In the genomic region with DNA sequence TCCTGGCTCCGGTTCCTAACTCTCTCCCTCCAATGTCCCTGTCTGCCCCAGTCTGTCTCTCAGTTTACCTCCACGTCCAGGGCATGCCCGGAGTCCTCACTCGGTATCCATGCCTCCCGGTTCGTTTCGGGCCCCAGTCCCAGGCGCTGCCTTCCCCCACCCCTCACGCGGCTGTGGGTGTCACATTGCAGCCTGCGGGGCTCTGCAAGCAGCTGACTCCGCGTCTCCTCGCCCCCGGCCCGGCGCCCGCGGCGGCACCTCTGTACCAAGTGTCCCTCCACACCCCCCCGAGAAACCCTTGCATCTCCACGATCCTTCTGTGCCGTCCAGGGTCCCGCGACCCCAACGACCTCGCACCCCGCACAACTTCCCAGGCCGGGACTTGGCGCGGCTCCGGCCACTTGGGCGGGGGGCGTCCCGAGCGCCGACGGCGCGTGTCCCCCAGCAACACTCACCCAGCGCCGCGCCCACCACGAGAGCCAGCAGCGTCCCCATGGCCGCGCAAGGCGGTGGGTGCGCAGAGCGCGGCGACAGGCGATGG, we compare ENCODE assay signal across 9 mouse cellular contexts. TPM values are rescaled to one million over a fixed set of nuclear protein-coding genes. Genes with fewer than 3 reads are reported as not detected.
DNase-seq lines count a peak whose midpoint lies in the region; ATAC-seq and TF ChIP-seq lines count a peak whose summit lies in the region.
"Had no signal": no experiment of that assay in that cellular context is flagged by ENCODE, and none has a peak within 500 bp of the region (broad histone marks: within the 10 kb centered on the region; RNA-seq: fewer than 3 reads in every experiment).

No protein-coding gene starts in this region.

- DNase-seq in heart, postnatal 25 days (ENCODE audit: low spot score) = no peak
- no peak for DNase-seq in ES-E14 (ENCODE audit: low read depth, low spot score)
- DNase-seq in embryonic facial prominence, embryonic 14.5 days (ENCODE audit: low spot score) = no peak
- DNase-seq in thymus, postnatal 4 days = no peak
- DNase-seq in thymus, postnatal 14 days = no peak

- in situ Hi-C loops in ES-E14 (cut with MboI; ENCODE audit: low sequenced_read_pairs in 2 of 2, unreplicated experiment in 2 of 2) = no loop called here

- no peaks in the 10 kb centered on the region for H3K79me2 ChIP-seq in myocyte (ENCODE audit: control insufficient read depth, insufficient read depth)

- peak overlapping the region; percentile 100 for H3K4me2 ChIP-seq in heart, embryonic 11.5 days
- H3K4me2 ChIP-seq in embryonic facial prominence, embryonic 14.5 days (ENCODE audit: low read depth, low read length) = peak overlapping the region; percentile 99
- peak overlapping the region; percentile 95 for H3K4me2 ChIP-seq in hindbrain, embryonic 16.5 days (ENCODE audit: low read length)
- peak overlapping the region; percentile 64 for H3K4me2 ChIP-seq in myocyte (ENCODE audit: low read depth)

- H3ac ChIP-seq in myocyte (ENCODE audit: control insufficient read depth, insufficient read length) = peak overlapping the region; percentile 20

- intact Hi-C loops in heart, postnatal 25 days (cut with DNase I) = no loop called here

- under 1% methylated on average over 52 of the region's 53 CpGs for WGBS in heart, embryonic 11.5 days (ENCODE audit: insufficient replicate concordance)
- under 1% methylated on average over 14 of the region's 53 CpGs for WGBS in embryonic facial prominence, embryonic 14.5 days
- 2% methylated on average over 37 of the region's 53 CpGs for WGBS in hindbrain, embryonic 16.5 days

- peaks cover 20% of the 10 kb centered on the region for H3K27me3 ChIP-seq in heart, embryonic 11.5 days (ENCODE audit: control insufficient read depth, insufficient read depth, low read length)
- no peaks in the 10 kb centered on the region for H3K27me3 ChIP-seq in embryonic facial prominence, embryonic 14.5 days (replicated peaks; ENCODE audit: control insufficient read depth, insufficient read depth, low read length)
- peaks cover 8% of the 10 kb centered on the region; the same call in 1 of the 2 replicates for H3K27me3 ChIP-seq in hindbrain, embryonic 16.5 days (replicated peaks; ENCODE audit: control insufficient read depth, insufficient read depth, low read length)
- H3K27me3 ChIP-seq in myocyte (ENCODE audit: control insufficient read depth, insufficient read depth, insufficient read length) = no peaks in the 10 kb centered on the region
- H3K27me3 ChIP-seq: Patski had no signal

- H3K36me3 ChIP-seq in heart, embryonic 11.5 days (ENCODE audit: control insufficient read depth, insufficient read depth, low read length) = peaks cover 13% of the 10 kb centered on the region
- H3K36me3 ChIP-seq in ES-E14 (ENCODE audit: control insufficient read depth, insufficient read depth, low read length, poor library complexity, severe bottlenecking) = peaks cover 9% of the 10 kb centered on the region
- H3K36me3 ChIP-seq in embryonic facial prominence, embryonic 14.5 days (ENCODE audit: control insufficient read depth, insufficient read depth, low read length) = peaks cover 31% of the 10 kb centered on the region
- peaks cover 23% of the 10 kb centered on the region for H3K36me3 ChIP-seq in hindbrain, embryonic 16.5 days (ENCODE audit: control insufficient read depth, insufficient read depth, low read length)
- peaks cover 5% of the 10 kb centered on the region for H3K36me3 ChIP-seq in myocyte (ENCODE audit: control insufficient read depth, insufficient read depth)

- peaks cover 7% of the 10 kb centered on the region; the same call in 1 of the 2 replicates for H3K4me1 ChIP-seq in heart, embryonic 11.5 days (ENCODE audit: control insufficient read depth, insufficient read depth, low read length)
- peaks cover 0 to 5% of the 10 kb centered on the region in 2 experiments; a peak in 1 of 4 replicates for H3K4me1 ChIP-seq in ES-E14 (ENCODE audit: control insufficient read depth in 2 of 2, insufficient read depth in 2 of 2, low read length in 2 of 2, poor library complexity in 1 of 2)
- H3K4me1 ChIP-seq in embryonic facial prominence, embryonic 14.5 days (ENCODE audit: control insufficient read depth, insufficient read depth, low read length) = no peaks in the 10 kb centered on the region
- H3K4me1 ChIP-seq in hindbrain, embryonic 16.5 days (ENCODE audit: control insufficient read depth, insufficient read depth, low read depth, low read length) = peaks cover 20% of the 10 kb centered on the region

- no peak overlapping the region for H3K27ac ChIP-seq in heart, embryonic 11.5 days (ENCODE audit: low read depth, low read length)
- no peak overlapping the region for H3K27ac ChIP-seq in ES-E14 (ENCODE audit: insufficient read depth, low read depth, low read length, poor library complexity, severe bottlenecking)
- H3K27ac ChIP-seq in embryonic facial prominence, embryonic 14.5 days (replicated peaks; ENCODE audit: low read depth, low read length) = no peak overlapping the region
- H3K27ac ChIP-seq in hindbrain, embryonic 16.5 days (ENCODE audit: low read depth, low read length) = peak overlapping the region; percentile 55

- no peak for TF ChIP-seq POLR2A in myocyte (IDR thresholded peaks at IDR 0.05; ENCODE audit: insufficient read length, low read depth)

- H3K4me3 ChIP-seq in heart, embryonic 11.5 days (ENCODE audit: low read depth, low read length) = peak overlapping the region; percentile 60
- H3K4me3 ChIP-seq in ES-E14 (ENCODE audit: insufficient read depth in 1 of 2, low read depth in 1 of 2, low read length in 2 of 2, poor library complexity in 1 of 2, severe bottlenecking in 1 of 2) = peak overlapping the region; percentile 75 to 90
- peak overlapping the region; percentile 64 for H3K4me3 ChIP-seq in embryonic facial prominence, embryonic 14.5 days (ENCODE audit: low read depth, low read length)
- peak overlapping the region; percentile 57 for H3K4me3 ChIP-seq in hindbrain, embryonic 16.5 days (ENCODE audit: low read length)
- H3K4me3 ChIP-seq in myocyte = no peak overlapping the region

- H3K9me3 ChIP-seq in heart, embryonic 11.5 days (replicated peaks; ENCODE audit: control insufficient read depth, low read length) = no peaks in the 10 kb centered on the region
- no peaks in the 10 kb centered on the region for H3K9me3 ChIP-seq in ES-E14 (ENCODE audit: control insufficient read depth, insufficient read depth, low read depth, low read length)
- no peaks in the 10 kb centered on the region for H3K9me3 ChIP-seq in embryonic facial prominence, embryonic 14.5 days (ENCODE audit: control insufficient read depth, low read length)
- no peaks in the 10 kb centered on the region for H3K9me3 ChIP-seq in hindbrain, embryonic 16.5 days (ENCODE audit: control insufficient read depth, low read length)

- H3K9ac ChIP-seq in heart, embryonic 11.5 days (ENCODE audit: low read depth, low read length) = peak overlapping the region; percentile 72
- peak overlapping the region; percentile 79 for H3K9ac ChIP-seq in ES-E14 (ENCODE audit: insufficient read depth, low read depth, low read length, poor library complexity, severe bottlenecking)
- peak overlapping the region; percentile 74 for H3K9ac ChIP-seq in embryonic facial prominence, embryonic 14.5 days (ENCODE audit: low read depth, low read length)
- peak overlapping the region; percentile 74 for H3K9ac ChIP-seq in hindbrain, embryonic 16.5 days (ENCODE audit: low read depth, low read length)

- ATAC-seq in heart, embryonic 11.5 days (replicated peaks; ENCODE audit: insufficient number of reproducible peaks, low FRiP score, low TSS enrichment) = no peak
- ATAC-seq in embryonic facial prominence, embryonic 14.5 days (ENCODE audit: low read depth) = no peak
- no peak for ATAC-seq in hindbrain, embryonic 16.5 days

TF ChIP-seq in ES-E14, 5 proteins besides CTCF, POLR2A, EP300 and RAD21:
- TF ChIP-seq MAFK (IDR thresholded peaks at IDR 0.05; ENCODE audit: insufficient read depth, low read depth, low read length) (no peak), ZC3H11A (IDR thresholded peaks at IDR 0.05; ENCODE audit: borderline replicate concordance, low read depth, low read length) (no peak), HCFC1 (IDR thresholded peaks at IDR 0.05; ENCODE audit: borderline replicate concordance, insufficient read depth, low read length) (no peak)

TF ChIP-seq in myocyte, 11 proteins besides CTCF, POLR2A, EP300 and RAD21:
- no peak for TF ChIP-seq MYOD1 (IDR thresholded peaks at IDR 0.05; ENCODE audit: control insufficient read depth in 1 of 3, insufficient read length in 2 of 3, low read depth in 2 of 3)
- peak in 1 of 3 experiments; percentile 15 for TF ChIP-seq MYOG (IDR thresholded peaks at IDR 0.05; ENCODE audit: control insufficient read depth in 1 of 3, insufficient read depth in 1 of 3, insufficient read length in 2 of 3, low read depth in 2 of 3)

RNA-seq across cellular contexts. Expression of a gene that starts 0.5 kb away (rescaled TPM):
- polyA plus RNA-seq in heart, embryonic 11.5 days (2014; fragmentation: Nextera tagmentation; extraction: Ambion mirVana) = 3.0 TPM in 2 replicates
- 10 to 100 TPM; 21.2 to 21.8 TPM for total RNA-seq in heart, postnatal 25 days (2021)
- total RNA-seq in ES-E14 (2012; rRNA removed) = 16.3 and 17.3 TPM in 2 replicates
- polyA plus RNA-seq in embryonic facial prominence, embryonic 14.5 days (2014; fragmentation: Nextera tagmentation; extraction: Ambion mirVana) = 8.5 and 9.4 TPM in 2 replicates
- 19.0 TPM in 2 replicates for polyA plus RNA-seq in hindbrain, embryonic 16.5 days (2015; fragmentation: Nextera tagmentation; extraction: Ambion mirVana)
- 4.1 TPM for polyA plus RNA-seq in myocyte (2012; fragmentation: generic; extraction: Trizol)

RNA-seq across cellular contexts. Expression of a gene that starts 11.2 kb away (rescaled TPM):
- 2.7 and 3.3 TPM in 2 replicates for polyA plus RNA-seq in heart, embryonic 11.5 days (2014; fragmentation: Nextera tagmentation; extraction: Ambion mirVana)
- 1 to 10 TPM; 2.1 to 3.4 TPM for total RNA-seq in heart, postnatal 25 days (2021)
- total RNA-seq in ES-E14 (2012; rRNA removed) = 14.5 and 28.2 TPM in 2 replicates
- polyA plus RNA-seq in embryonic facial prominence, embryonic 14.5 days (2014; fragmentation: Nextera tagmentation; extraction: Ambion mirVana) = 4.4 and 4.9 TPM in 2 replicates
- 0.61 and 0.75 TPM in 2 replicates for polyA plus RNA-seq in hindbrain, embryonic 16.5 days (2015; fragmentation: Nextera tagmentation; extraction: Ambion mirVana)
- not detected for polyA plus RNA-seq in myocyte (2012; fragmentation: generic; extraction: Trizol)

RNA-seq across cellular contexts. Expression of a gene that starts 29.4 kb away (rescaled TPM):
- 49.0 and 55.9 TPM in 2 replicates for polyA plus RNA-seq in heart, embryonic 11.5 days (2014; fragmentation: Nextera tagmentation; extraction: Ambion mirVana)
- total RNA-seq in heart, postnatal 25 days (2021) = 10 to 100 TPM; 25.7 to 30.0 TPM
- 44.2 and 76.2 TPM in 2 replicates for total RNA-seq in ES-E14 (2012; rRNA removed)
- 65.4 and 65.7 TPM in 2 replicates for polyA plus RNA-seq in embryonic facial prominence, embryonic 14.5 days (2014; fragmentation: Nextera tagmentation; extraction: Ambion mirVana)
- 203 and 222 TPM in 2 replicates for polyA plus RNA-seq in hindbrain, embryonic 16.5 days (2015; fragmentation: Nextera tagmentation; extraction: Ambion mirVana)
- 25.5 TPM for polyA plus RNA-seq in myocyte (2012; fragmentation: generic; extraction: Trizol)

RNA-seq across cellular contexts. Expression of a gene that starts 49.8 kb away (rescaled TPM):
- 0.38 and 1.8 TPM in 2 replicates for polyA plus RNA-seq in heart, embryonic 11.5 days (2014; fragmentation: Nextera tagmentation; extraction: Ambion mirVana)
- 1 to 10 TPM; 3.1 to 3.8 TPM for total RNA-seq in heart, postnatal 25 days (2021)
- 2.2 and 3.2 TPM in 2 replicates for total RNA-seq in ES-E14 (2012; rRNA removed)
- polyA plus RNA-seq in embryonic facial prominence, embryonic 14.5 days (2014; fragmentation: Nextera tagmentation; extraction: Ambion mirVana) = 48.8 and 71.7 TPM in 2 replicates
- polyA plus RNA-seq in hindbrain, embryonic 16.5 days (2015; fragmentation: Nextera tagmentation; extraction: Ambion mirVana) = 0.43 and 0.95 TPM in 2 replicates
- 0.01 TPM for polyA plus RNA-seq in myocyte (2012; fragmentation: generic; extraction: Trizol)
- polyA plus RNA-seq: Patski had no signal
